Mouse (Mus musculus) embryonic fibroblast, embryonic 13.5 days (primary cell): ENCODE measurements at regions not wholly inside any gene's neighbourhood (a gene's known extent, or its start where the extent isn't known, plus 50 kb on each side); places are given as distances from the start of the nearest gene placed in this dataset.

Source experiments
- H3K27ac ChIP-seq: 2 replicates; pipeline ENCODE4 v1.5.1; 2012; ENCODE audit warnings: low read length, control low read depth, inconsistent platforms; ENCODE audit not compliant: insufficient read depth
- H3K4me1 ChIP-seq: 2 replicates; pipeline ENCODE4 v1.6.1; 2011; ENCODE audit warnings: low read length; ENCODE audit not compliant: control insufficient read depth, insufficient read depth
- H3K4me3 ChIP-seq: 2 replicates; pipeline ENCODE4 v1.5.1; 2011; ENCODE audit warnings: mild to moderate bottlenecking, control low read depth, low read length; ENCODE audit not compliant: insufficient read depth
- CTCF ChIP-seq: IDR thresholded peaks from 2 replicates; pipeline ENCODE4 v1.5.1; 2011; ENCODE audit warnings: mild to moderate bottlenecking, control low read depth, low read length, moderate library complexity, borderline replicate concordance; ENCODE audit not compliant: insufficient read depth
- POLR2A ChIP-seq: IDR thresholded peaks from 2 replicates; pipeline ENCODE4 v1.6.1; 2011; ENCODE audit warnings: low read depth, mild to moderate bottlenecking, control low read depth, low read length, moderate library complexity

DNA sequence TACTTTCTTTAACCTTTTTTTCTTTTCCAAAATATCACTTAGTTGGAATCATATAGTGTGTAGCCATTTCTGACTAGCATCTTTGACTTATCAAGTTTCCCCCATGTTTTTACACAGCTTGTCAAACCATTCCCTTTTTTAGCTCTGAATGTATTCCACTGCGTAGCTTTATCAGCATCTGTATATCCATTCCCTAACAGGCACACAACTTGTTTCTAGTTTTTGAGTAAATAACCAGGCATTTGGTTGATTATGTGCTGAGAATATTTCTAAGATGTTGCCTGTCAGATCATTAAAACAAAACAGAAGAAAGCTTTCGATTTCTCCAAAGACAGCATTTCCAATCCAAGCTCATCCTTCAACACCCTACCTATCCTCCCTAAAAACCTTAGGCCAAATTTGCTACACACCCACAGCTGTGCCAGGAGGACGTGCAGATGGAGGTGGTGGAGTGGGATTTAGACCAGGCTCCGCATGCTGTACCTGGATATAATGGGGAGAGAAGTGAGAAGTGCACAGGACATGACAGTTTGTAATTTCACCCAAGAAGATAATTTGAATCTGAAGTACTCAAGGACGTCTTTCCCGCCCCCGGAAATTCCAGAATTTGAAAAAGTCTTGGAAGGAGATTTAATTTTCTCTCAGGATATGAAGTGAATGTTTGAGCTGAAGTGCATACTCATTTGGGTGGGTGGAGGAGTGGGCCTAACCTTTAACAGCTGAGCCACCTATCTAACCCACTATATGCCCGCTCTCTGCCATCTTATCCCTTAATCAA lies 54.8 kb upstream of the Rgs4 start:
- TF ChIP-seq CTCF (no peak), POLR2A (no peak)
- Histone ChIP-seq H3K27ac (no peak overlapping the region), H3K4me1 (no peaks in the 10 kb centered on the region), H3K4me3 (no peak overlapping the region)
